Mouse (Mus musculus): ENCODE data around the gene Gnpat.

The Gnpat gene

GRCm38 (mm10) chr8:124862321-124863162, at the start of gene Gnpat, which contains the start of gene 2810004N23Rik:
TSS of gene Gnpat (plus strand) at chr8:124863033.
TSS of gene 2810004N23Rik (minus strand) at chr8:124863120.
- ATAC-seq (ENCODE audit: low TSS enrichment) = peak; percentile 98

- ATAC-seq (ENCODE audit: low TSS enrichment) = no peak
Measured at GRCm38 (mm10) chr8:124813326-124813725, 49.5 kb upstream of the Gnpat start.

GRCm38 (mm10) chr8:124815870-124816269, 47.0 kb upstream of the Gnpat start:
- no peak for ATAC-seq (ENCODE audit: low TSS enrichment)

GRCm38 (mm10) chr8:124816866-124817265, 46.0 kb upstream of the Gnpat start:
- no peak for ATAC-seq (ENCODE audit: low TSS enrichment)

- ATAC-seq (ENCODE audit: low TSS enrichment) = no peak
Measured at GRCm38 (mm10) chr8:124817361-124817760, 45.5 kb upstream of the Gnpat start.

GRCm38 (mm10) chr8:124819612-124820115, 43.2 kb upstream of the Gnpat start:
- ATAC-seq (ENCODE audit: low TSS enrichment) = no peak

- no peak for ATAC-seq (ENCODE audit: low TSS enrichment)
Measured at GRCm38 (mm10) chr8:124820125-124820524, 42.7 kb upstream of the Gnpat start.

GRCm38 (mm10) chr8:124823497-124823896, 39.3 kb upstream of the Gnpat start:
- no peak for ATAC-seq (ENCODE audit: low TSS enrichment)

- peak; percentile 57; the same call in 1 of the 2 replicates for ATAC-seq (ENCODE audit: low TSS enrichment)
Measured at GRCm38 (mm10) chr8:124826658-124827057, 36.2 kb upstream of the Gnpat start.

- ATAC-seq (ENCODE audit: low TSS enrichment) = no peak; the same call in 1 of the 2 replicates
Measured at GRCm38 (mm10) chr8:124827387-124827786, 35.4 kb upstream of the Gnpat start.

- no peak for ATAC-seq (ENCODE audit: low TSS enrichment)
Measured at GRCm38 (mm10) chr8:124828561-124829240, 34.1 kb upstream of the Gnpat start.

- ATAC-seq (ENCODE audit: low TSS enrichment) = no peak
Measured at GRCm38 (mm10) chr8:124830050-124830449, 32.8 kb upstream of the Gnpat start.

GRCm38 (mm10) chr8:124831531-124831930, 31.3 kb upstream of the Gnpat start:
- no peak for ATAC-seq (ENCODE audit: low TSS enrichment)

- ATAC-seq (ENCODE audit: low TSS enrichment) = no peak
Measured at GRCm38 (mm10) chr8:124831941-124832340, 30.9 kb upstream of the Gnpat start.

- ATAC-seq (ENCODE audit: low TSS enrichment) = no peak
Measured at GRCm38 (mm10) chr8:124833430-124834205, 29.2 kb upstream of the Gnpat start.

- no peak for ATAC-seq (ENCODE audit: low TSS enrichment)
Measured at GRCm38 (mm10) chr8:124835848-124836247, 27.0 kb upstream of the Gnpat start.

- no peak for ATAC-seq (ENCODE audit: low TSS enrichment)
Measured at GRCm38 (mm10) chr8:124836273-124836672, 26.6 kb upstream of the Gnpat start.

- no peak for ATAC-seq (ENCODE audit: low TSS enrichment)
Measured at GRCm38 (mm10) chr8:124836907-124837306, 25.9 kb upstream of the Gnpat start.

GRCm38 (mm10) chr8:124837956-124838355, 24.9 kb upstream of the Gnpat start:
- no peak for ATAC-seq (ENCODE audit: low TSS enrichment)

GRCm38 (mm10) chr8:124839371-124839770, 23.5 kb upstream of the Gnpat start:
- ATAC-seq (ENCODE audit: low TSS enrichment) = no peak

GRCm38 (mm10) chr8:124840900-124841299, 21.9 kb upstream of the Gnpat start:
- ATAC-seq (ENCODE audit: low TSS enrichment) = no peak

GRCm38 (mm10) chr8:124841775-124842174, 21.1 kb upstream of the Gnpat start:
- ATAC-seq (ENCODE audit: low TSS enrichment) = no peak
